Mouse (Mus musculus) heart, postnatal 0 days (tissue): ENCODE measurements around the gene Colgalt1. TPM values are rescaled to one million over a fixed set of nuclear protein-coding genes. Genes with fewer than 3 reads are reported as not detected.

Experiments
- ATAC-seq: fragments of 200-750 bp; cut with Nextera tagmentation; 2 replicates; pipeline ENCODE4 v1.8.0; 2017; ENCODE audit warnings: low read depth, moderate number of reproducible peaks, moderate library complexity; ENCODE audit not compliant: insufficient read depth
- DNase-seq: peaks from one replicate; pipeline ENCODE4 v3.0.0-alpha.2; 2016; ENCODE audit warnings: low spot score
- H3K27ac ChIP-seq: fragments of 300-500 bp; sonication (generic); 2 replicates; pipeline ENCODE4 v1.5.1; 2014; ENCODE audit warnings: low read depth, mild to moderate bottlenecking
- H3K27me3 ChIP-seq: fragments of 300-500 bp; sonication (generic); 2 replicates; pipeline ENCODE4 v1.6.1; 2014; ENCODE audit warnings: low read length, mixed read lengths; ENCODE audit not compliant: control insufficient read depth, insufficient read depth
- H3K36me3 ChIP-seq: fragments of 300-500 bp; sonication (generic); replicated peaks from 2 replicates; pipeline ENCODE4 v1.6.1; 2014; ENCODE audit warnings: low read length, mixed read lengths; ENCODE audit not compliant: control insufficient read depth, insufficient read depth
- H3K4me1 ChIP-seq: fragments of 300-500 bp; sonication (generic); 2 replicates; pipeline ENCODE4 v1.6.1; 2014; ENCODE audit warnings: antibody characterized with exemption; ENCODE audit not compliant: control insufficient read depth, insufficient read depth
- H3K4me2 ChIP-seq: fragments of 300-500 bp; sonication (generic); 2 replicates; pipeline ENCODE4 v1.6.1; 2014; ENCODE audit warnings: low read depth, mild to moderate bottlenecking, low read length, moderate library complexity
- H3K4me3 ChIP-seq: fragments of 300-500 bp; sonication (generic); 2 replicates; pipeline ENCODE4 v1.5.1; 2014; ENCODE audit warnings: low read depth, low read length
- H3K9ac ChIP-seq: fragments of 300-500 bp; sonication (generic); replicated peaks from 2 replicates; pipeline ENCODE4 v1.6.1; 2014; ENCODE audit warnings: low read depth, low read length, mixed read lengths
- H3K9me3 ChIP-seq: fragments of 300-500 bp; sonication (generic); replicated peaks from 2 replicates; pipeline ENCODE4 v1.6.1; 2016; ENCODE audit warnings: low read length; ENCODE audit not compliant: control insufficient read depth
- CTCF ChIP-seq: IDR thresholded peaks from 2 replicates; pipeline ENCODE4 v1.5.1; 2016; ENCODE audit warnings: antibody characterized with exemption, control low read depth, low read depth
- EP300 ChIP-seq: IDR thresholded peaks from 2 replicates; pipeline ENCODE4 v1.6.1; 2016; ENCODE audit warnings: antibody characterized with exemption, low read depth
- WGBS: fragments of 180-500 bp; shearing (Covaris S2); extraction: QIAGEN DNeasy Blood & Tissue Kit; methylation state at CpG from one replicate; pipeline ENCODE4 v1.1.7; 2014; 5-methylcytosine and 5-hydroxymethylcytosine counted together
- polyA plus RNA-seq: library from polyadenylated mRNA; unstranded; fragments of >200 nt; fragmentation: Nextera tagmentation; extraction: Ambion mirVana; gene quantifications from 2 replicates; pipeline ENCODE4 v1.2.1, GENCODE M21; 2015
- total RNA-seq: library from RNA; depleted of rRNA; stranded (reverse); fragments of >200 nt; gene quantifications from 2 replicates; pipeline ENCODE4 v1.2.3, GENCODE M21; 2014; ENCODE audit warnings: low replicate concordance

Gene Colgalt1
- total and polyA plus RNA-seq, 2 experiments from 2014 or later = 32.7 to 108 TPM

- Histone ChIP-seq H3K4me1 (peaks cover 29% of the 10 kb centered on the region), H3K27ac (no peak overlapping the region), H3K4me2 (no peak overlapping the region), H3K9ac (no peak overlapping the region), H3K9me3 (no peaks in the 10 kb centered on the region), H3K27me3 (no peaks in the 10 kb centered on the region), H3K4me3 (no peak overlapping the region), H3K36me3 (no peaks in the 10 kb centered on the region)
- no peak for TF ChIP-seq EP300
- TF ChIP-seq CTCF = no peak
- 82% methylated on average over 2 of the region's 2 CpGs for WGBS
- no peak for ATAC-seq
- DNase-seq = no peak
Observed at GRCm38 (mm10) chr8:71572077-71572476, 38.7 kb upstream of the Colgalt1 start.

GRCm38 (mm10) chr8:71572847-71573633, 37.8 kb upstream of the Colgalt1 start:
- TF ChIP-seq EP300 = no peak
- TF ChIP-seq CTCF = no peak

DNA sequence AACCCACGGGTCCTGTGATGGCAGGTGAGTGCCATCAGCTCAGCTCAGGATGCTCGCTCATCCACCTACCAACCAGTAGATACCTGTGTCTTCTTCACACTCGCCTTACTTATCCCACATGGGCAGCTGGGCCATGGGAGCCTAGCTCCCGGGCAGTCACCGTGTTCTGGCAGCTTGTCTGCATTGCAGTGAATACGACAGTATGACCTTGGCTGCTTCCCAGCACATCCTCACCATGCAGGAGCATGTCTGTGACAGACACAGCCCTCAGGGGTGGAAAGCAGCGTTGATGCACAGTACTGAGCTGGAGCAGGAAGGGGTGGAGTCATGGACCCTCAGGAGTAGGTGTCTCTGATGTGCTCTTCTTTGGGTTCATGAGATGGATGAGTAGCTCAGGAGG, 36.4 kb upstream of the Colgalt1 start:
- ATAC-seq = no peak
- 0 out of 2 replicates have a peak overlapping the region, but pooled peaks have one; percentile 21 for H3K27ac ChIP-seq

More at GRCm38 (mm10) chr8:71572847-71573633, 37.8 kb upstream of the Colgalt1 start:
- Histone ChIP-seq H3K27ac (peak overlapping the region; percentile 33; the same call in 1 of the 2 replicates), H3K9me3 (no peaks in the 10 kb centered on the region), H3K36me3 (no peaks in the 10 kb centered on the region), H3K4me2 (no peak overlapping the region), H3K9ac (peak overlapping the region; percentile 38; the same call in 1 of the 2 replicates), H3K4me1 (peaks cover 24% of the 10 kb centered on the region), H3K4me3 (no peak overlapping the region), H3K27me3 (no peaks in the 10 kb centered on the region)
- no peak for DNase-seq
- 56% methylated on average over 9 of the region's 9 CpGs for WGBS
- no peak for ATAC-seq

DNA sequence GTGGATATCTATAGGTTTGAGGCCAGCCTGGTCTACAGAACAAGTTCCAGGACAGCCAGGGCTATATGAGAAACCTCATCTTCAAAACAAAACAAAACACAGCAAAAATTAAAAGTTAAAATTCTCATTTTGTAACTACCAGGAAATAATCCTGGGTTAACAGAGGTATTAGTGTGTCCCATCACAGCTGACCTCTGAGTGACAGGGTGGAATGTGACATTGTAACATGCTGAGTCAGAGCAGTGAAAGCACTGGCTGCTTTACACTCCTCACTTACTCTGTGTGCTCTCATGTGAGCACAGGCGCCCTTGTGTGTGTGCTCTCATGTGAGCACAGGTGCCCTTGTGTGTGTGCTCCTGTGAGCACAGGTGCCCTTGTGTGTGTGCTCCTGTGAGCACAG, 35.8 kb upstream of the Colgalt1 start:
- DNase-seq (no peak), ATAC-seq (no peak)
- 26% methylated on average over 1 of the region's 1 CpGs for WGBS
- Histone ChIP-seq H3K4me1 (peaks cover 10% of the 10 kb centered on the region; the same call in 1 of the 2 replicates), H3K9ac (no peak overlapping the region), H3K9me3 (no peaks in the 10 kb centered on the region), H3K27ac (0 out of 2 replicates have a peak overlapping the region, but pooled peaks have one; percentile 21), H3K4me2 (no peak overlapping the region), H3K4me3 (no peak overlapping the region), H3K36me3 (no peaks in the 10 kb centered on the region), H3K27me3 (no peaks in the 10 kb centered on the region)
- TF ChIP-seq CTCF (no peak), EP300 (no peak)

More for the DNA sequence above, 36.4 kb upstream of the Colgalt1 start:
- no peaks in the 10 kb centered on the region for H3K9me3 ChIP-seq
- H3K36me3 ChIP-seq = no peaks in the 10 kb centered on the region
- TF ChIP-seq EP300 (no peak), CTCF (no peak)
- 55% methylated on average over 7 of the region's 7 CpGs for WGBS
- H3K27me3 ChIP-seq = no peaks in the 10 kb centered on the region
- peaks cover 10% of the 10 kb centered on the region; the same call in 1 of the 2 replicates for H3K4me1 ChIP-seq
- no peak overlapping the region for H3K9ac ChIP-seq
- H3K4me2 ChIP-seq = no peak overlapping the region
- DNase-seq = no peak
- H3K4me3 ChIP-seq = no peak overlapping the region

DNA sequence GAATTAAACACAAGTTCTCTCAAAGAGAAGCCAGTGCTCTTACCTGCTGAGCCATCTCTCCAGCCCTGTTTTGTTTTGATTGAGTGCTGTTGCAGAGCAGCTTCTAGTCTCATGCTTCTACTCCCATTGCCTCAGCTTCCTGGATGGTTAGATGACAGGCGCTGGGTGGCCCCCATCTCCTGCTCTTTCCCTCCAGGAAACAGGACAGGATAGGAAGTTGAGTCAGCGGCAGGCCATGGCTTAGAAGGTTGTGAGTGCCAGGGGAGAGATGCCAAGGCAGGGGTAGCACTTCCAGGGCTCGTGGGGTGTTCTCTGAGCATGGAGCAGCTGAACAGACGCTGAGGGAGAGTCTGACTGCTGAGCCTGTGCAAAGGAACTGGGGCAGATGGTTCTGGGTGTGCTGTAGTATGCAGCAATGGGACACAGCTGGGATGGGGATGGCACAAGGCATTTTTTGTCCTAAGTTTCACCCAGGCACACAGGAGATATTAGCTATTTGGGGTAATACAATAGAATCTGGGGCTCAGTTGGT, 32.9 kb upstream of the Colgalt1 start:
- Histone ChIP-seq H3K4me3 (no peak overlapping the region), H3K4me1 (peaks cover 5% of the 10 kb centered on the region; the same call in 1 of the 2 replicates), H3K9ac (no peak overlapping the region), H3K4me2 (no peak overlapping the region), H3K36me3 (peaks cover 11% of the 10 kb centered on the region), H3K9me3 (no peaks in the 10 kb centered on the region), H3K27me3 (no peaks in the 10 kb centered on the region), H3K27ac (no peak overlapping the region)
- 54% methylated on average over 4 of the region's 4 CpGs for WGBS
- TF ChIP-seq EP300 (no peak), CTCF (no peak)
- ATAC-seq (no peak), DNase-seq (no peak)
